In genomic region chr9:34476206-34476605, GRCm38 (mm10) we compare ENCODE assay signal across 27 mouse cellular contexts. TPM values are rescaled to one million over a fixed set of nuclear protein-coding genes. Genes with fewer than 3 reads are reported as not detected.
DNase-seq lines count a peak whose midpoint lies in the region.
"Had no signal": no experiment of that assay in that cellular context is flagged by ENCODE, and none has a peak within 500 bp of the region (broad histone marks: within the 10 kb centered on the region; RNA-seq: fewer than 3 reads in every experiment).

No protein-coding gene starts in this region.

- WGBS in heart, embryonic 10.5 days, result 48% methylated on average over 5 of the region's 5 CpGs
- 55% methylated on average over 5 of the region's 5 CpGs for WGBS in hindbrain, embryonic 10.5 days

- H3K4me3 ChIP-seq in heart, embryonic 10.5 days, result no peak overlapping the region
- H3K4me3 ChIP-seq in hindbrain, embryonic 10.5 days, result no peak overlapping the region
- H3K4me3 ChIP-seq: embryonic facial prominence, embryonic 13.5 days; forebrain, embryonic 10.5 days; forebrain, embryonic 13.5 days; heart, embryonic 12.5 days; heart, embryonic 15.5 days had no signal

- no peaks in the 10 kb centered on the region for H3K4me1 ChIP-seq in heart, embryonic 10.5 days
- peaks cover 4% of the 10 kb centered on the region; the same call in 1 of the 2 replicates for H3K4me1 ChIP-seq in hindbrain, embryonic 10.5 days (replicated peaks)
- H3K4me1 ChIP-seq: embryonic facial prominence, embryonic 13.5 days; forebrain, embryonic 13.5 days; heart, embryonic 12.5 days; heart, embryonic 15.5 days had no signal

- no peaks in the 10 kb centered on the region for H3K9me3 ChIP-seq in heart, embryonic 10.5 days
- peaks cover 3% of the 10 kb centered on the region; the same call in 1 of the 2 replicates for H3K9me3 ChIP-seq in hindbrain, embryonic 10.5 days
- H3K9me3 ChIP-seq: embryonic facial prominence, embryonic 13.5 days; forebrain, embryonic 10.5 days; forebrain, embryonic 13.5 days; heart, embryonic 12.5 days; heart, embryonic 15.5 days had no signal

- DNase-seq in adrenal gland, postnatal 10 days, result peak; percentile 10
- DNase-seq in adrenal gland, adult 8-10 months, result no peak
- peak; percentile 44 for DNase-seq in heart, adult 11 months
- DNase-seq in heart, embryonic 10.5 days (ENCODE audit: low spot score), result no peak
- DNase-seq in kidney, postnatal 10 days, result peak; percentile 11
- no peak for DNase-seq in kidney, postnatal 36 days
- DNase-seq in hindbrain, embryonic 10.5 days (ENCODE audit: low spot score), result no peak
- DNase-seq: adrenal gland, postnatal 25 days; cerebellum, adult 11 months; cerebellum, adult 2 months; cerebellum, adult 9-11 months; cerebellum, postnatal 25 days; gastrocnemius, postnatal 10 days; gastrocnemius, postnatal 36 days; heart, postnatal 10 days; heart, postnatal 36 days; kidney, adult 2 months had no signal

- no peaks in the 10 kb centered on the region for H3K36me3 ChIP-seq in heart, embryonic 10.5 days
- H3K36me3 ChIP-seq in hindbrain, embryonic 10.5 days, result no peaks in the 10 kb centered on the region
- H3K36me3 ChIP-seq: embryonic facial prominence, embryonic 13.5 days; forebrain, embryonic 10.5 days; heart, embryonic 12.5 days; heart, embryonic 15.5 days had no signal

- 0 out of 2 replicates have a peak, but pooled peaks cover 6% of the 10 kb centered on the region for H3K27me3 ChIP-seq in heart, embryonic 10.5 days (ENCODE audit: insufficient read depth, poor library complexity, severe bottlenecking)
- H3K27me3 ChIP-seq in hindbrain, embryonic 10.5 days (ENCODE audit: insufficient read depth, poor library complexity, severe bottlenecking), result no peaks in the 10 kb centered on the region
- H3K27me3 ChIP-seq: embryonic facial prominence, embryonic 13.5 days; forebrain, embryonic 13.5 days; heart, embryonic 12.5 days; heart, embryonic 15.5 days had no signal

- no peak overlapping the region for H3K27ac ChIP-seq in heart, embryonic 10.5 days
- no peak overlapping the region for H3K27ac ChIP-seq in hindbrain, embryonic 10.5 days
- H3K27ac ChIP-seq: embryonic facial prominence, embryonic 13.5 days; forebrain, embryonic 10.5 days; forebrain, embryonic 13.5 days; heart, embryonic 15.5 days; hindbrain, embryonic 14.5 days; hindbrain, postnatal 0 days had no signal

RNA-seq across cellular contexts. Expression of gene Kirrel3, which starts 9.5 kb away (rescaled TPM):
- total RNA-seq in adrenal gland, postnatal 10 days (2021), result 1 to 10 TPM; 1.0 to 2.2 TPM
- total RNA-seq in adrenal gland, adult 8-10 months (2022), result 1 to 10 TPM in 2 of 4 experiments, under 1 TPM in 2; 0.41 to 1.6 (median 0.80) TPM
- polyA plus RNA-seq in heart, embryonic 10.5 days (2016; fragmentation: Nextera tagmentation; extraction: Ambion mirVana), result 0.48 and 1.0 TPM in 2 replicates
- 6.6 and 9.8 TPM in 2 replicates for polyA plus RNA-seq in hindbrain, embryonic 10.5 days (2016; fragmentation: Nextera tagmentation; extraction: Ambion mirVana)
- total RNA-seq: common myeloid progenitor, adult 5-6 weeks; granulocyte monocyte progenitor cell, adult 5-6 weeks had no signal
- polyA plus RNA-seq: activated CD4-positive, CD25-positive, alpha-beta regulatory T cell, adult 4 months had no signal

Comparison
In these comparisons a context has a peak if more than half of its experiments do, and no peak if none do; other contexts are left out.
1. DNase-seq: peak in adrenal gland, postnatal 10 days (single experiment), heart, adult 11 months (single experiment) and kidney, postnatal 10 days (single experiment); none in adrenal gland, adult 8-10 months (single experiment), heart, embryonic 10.5 days (single experiment), kidney, postnatal 36 days (0 of 2) and hindbrain, embryonic 10.5 days (single experiment).